Mouse (Mus musculus) lung, adult 2 months (tissue): ENCODE data around the gene Ccdc137. TPM values are rescaled to one million over a fixed set of nuclear protein-coding genes. Genes with fewer than 3 reads are reported as not detected.

Experiments
- DNase-seq: peaks from one replicate; pipeline ENCODE4 v3.0.0; 2022
- H3K4me1 ChIP-seq: fragments of 200-500 bp; 2 replicates; pipeline ENCODE4 v1.6.1; 2011; ENCODE audit warnings: low read length; ENCODE audit not compliant: control insufficient read depth, insufficient read depth
- H3K4me3 ChIP-seq: fragments of 200-500 bp; replicated peaks from 2 replicates; pipeline ENCODE3; 2011; ENCODE audit warnings: low read depth, mild to moderate bottlenecking, control low read depth, low read length; ENCODE audit errors: extremely low read depth
- CTCF ChIP-seq: fragments of 200-500 bp; IDR thresholded peaks from 2 replicates; pipeline ENCODE4 v1.5.1; 2011; ENCODE audit warnings: mild to moderate bottlenecking, low read length, control low read depth; ENCODE audit not compliant: insufficient read depth
- POLR2A ChIP-seq: fragments of 200-500 bp; IDR thresholded peaks from 2 replicates; pipeline ENCODE4 v1.6.1; 2011; ENCODE audit warnings: low read depth, mild to moderate bottlenecking, control low read depth, low read length, borderline replicate concordance; ENCODE audit errors: extremely low read depth
- WGBS: fragments of 180-500 bp; shearing (Covaris S2); methylation state at CpG from one replicate; pipeline ENCODE4 v1.1.7; 2018; 5-methylcytosine and 5-hydroxymethylcytosine counted together
- polyA plus RNA-seq: library from polyadenylated mRNA; depleted of rRNA; stranded (reverse); fragments of >200 nt; gene quantifications from 2 replicates; pipeline ENCODE4 v1.2.3, GENCODE M21; 2012

Ccdc137 gene
- polyA plus RNA-seq, 1 experiment = 14.5 TPM

DNA sequence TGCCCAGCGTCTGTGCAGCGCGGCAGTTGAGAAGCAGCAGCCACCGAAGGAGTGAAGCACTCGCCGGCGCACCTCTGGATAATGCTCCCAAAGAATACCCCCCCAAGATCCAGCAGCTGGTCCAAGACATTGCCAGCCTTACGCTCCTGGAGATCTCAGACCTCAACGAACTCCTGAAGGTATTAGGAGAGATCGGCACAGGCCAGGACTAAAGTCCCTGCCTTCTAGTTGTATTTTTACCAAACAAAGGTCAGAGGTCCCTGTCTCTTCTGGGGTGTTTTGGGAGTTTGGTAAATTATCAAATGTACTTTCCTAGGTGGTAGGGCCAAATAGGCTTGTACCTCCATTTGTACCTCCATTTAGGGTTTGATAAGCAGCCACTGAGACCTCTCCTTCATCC is 27.3 kb downstream of the Ccdc137 start:
- no peak for DNase-seq
- TF ChIP-seq POLR2A = no peak
- TF ChIP-seq CTCF = no peak
- WGBS = 7% methylated on average over 10 of the region's 10 CpGs
- peak overlapping the region; percentile 68 for H3K4me3 ChIP-seq
- peaks cover 10% of the 10 kb centered on the region for H3K4me1 ChIP-seq

DNA sequence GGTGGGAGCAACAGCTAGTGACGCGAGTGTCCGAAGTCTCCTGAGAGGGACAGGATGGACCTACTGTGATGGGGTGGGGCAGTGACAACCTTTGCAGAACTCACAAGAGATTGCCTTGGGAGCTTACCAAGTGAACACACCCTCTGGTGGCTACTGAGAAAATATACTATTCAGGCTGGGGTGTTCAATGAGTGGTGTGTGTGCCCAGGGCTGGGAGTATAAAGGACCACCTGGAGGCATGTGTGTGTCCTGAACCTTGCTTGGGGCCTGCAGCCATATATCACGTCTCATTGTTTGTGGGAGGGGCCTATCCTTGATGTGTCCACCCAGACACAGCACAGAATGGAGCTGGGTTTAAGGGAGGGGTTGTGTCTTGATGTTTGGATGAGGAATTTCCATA is 30.6 kb downstream of the Ccdc137 start:
- no peak for TF ChIP-seq POLR2A
- H3K4me3 ChIP-seq = no peak overlapping the region
- 71% methylated on average over 4 of the region's 4 CpGs for WGBS
- H3K4me1 ChIP-seq = peaks cover 21% of the 10 kb centered on the region
- no peak for DNase-seq

DNA sequence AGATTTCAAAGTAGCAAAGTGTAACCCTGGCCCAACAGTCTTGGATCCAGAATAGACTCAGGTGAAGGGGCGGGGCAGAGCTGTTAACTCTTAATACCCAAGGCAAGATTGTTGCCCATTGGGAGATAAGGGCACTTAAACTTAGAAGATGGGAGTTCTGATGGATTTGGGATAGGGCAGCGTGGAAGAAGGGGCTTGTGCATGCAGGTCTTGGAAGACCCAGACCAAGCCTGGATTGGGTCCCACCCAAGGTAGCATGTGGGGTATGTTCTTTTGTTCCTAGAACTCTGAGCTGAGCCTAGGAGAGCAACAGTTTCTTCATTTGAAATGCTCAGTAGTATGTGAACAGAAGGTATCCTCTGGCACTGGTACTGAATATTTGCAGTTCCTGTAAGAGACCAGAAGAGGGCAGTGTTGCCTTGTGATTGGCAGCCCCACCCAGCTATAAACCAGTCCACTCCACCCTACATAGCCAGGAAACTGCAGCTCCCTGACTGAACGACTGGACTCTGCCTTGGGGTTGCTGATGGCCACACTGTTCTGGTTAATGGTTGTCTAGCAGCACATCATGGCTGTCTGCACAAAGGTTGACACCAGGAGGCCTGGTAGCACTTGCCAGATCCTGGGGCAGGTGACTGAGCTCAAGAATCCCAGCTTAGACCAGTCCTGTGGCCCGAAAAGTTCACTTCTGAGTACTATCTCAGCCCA is 31.3 kb downstream of the Ccdc137 start:
- no peak overlapping the region for H3K4me3 ChIP-seq
- DNase-seq = peak; percentile 59
- H3K4me1 ChIP-seq = peaks cover 21% of the 10 kb centered on the region
- TF ChIP-seq POLR2A (no peak; the same call in 1 of the 2 replicates), CTCF (peak; percentile 80)
- WGBS = 59% methylated on average over 4 of the region's 4 CpGs

DNA sequence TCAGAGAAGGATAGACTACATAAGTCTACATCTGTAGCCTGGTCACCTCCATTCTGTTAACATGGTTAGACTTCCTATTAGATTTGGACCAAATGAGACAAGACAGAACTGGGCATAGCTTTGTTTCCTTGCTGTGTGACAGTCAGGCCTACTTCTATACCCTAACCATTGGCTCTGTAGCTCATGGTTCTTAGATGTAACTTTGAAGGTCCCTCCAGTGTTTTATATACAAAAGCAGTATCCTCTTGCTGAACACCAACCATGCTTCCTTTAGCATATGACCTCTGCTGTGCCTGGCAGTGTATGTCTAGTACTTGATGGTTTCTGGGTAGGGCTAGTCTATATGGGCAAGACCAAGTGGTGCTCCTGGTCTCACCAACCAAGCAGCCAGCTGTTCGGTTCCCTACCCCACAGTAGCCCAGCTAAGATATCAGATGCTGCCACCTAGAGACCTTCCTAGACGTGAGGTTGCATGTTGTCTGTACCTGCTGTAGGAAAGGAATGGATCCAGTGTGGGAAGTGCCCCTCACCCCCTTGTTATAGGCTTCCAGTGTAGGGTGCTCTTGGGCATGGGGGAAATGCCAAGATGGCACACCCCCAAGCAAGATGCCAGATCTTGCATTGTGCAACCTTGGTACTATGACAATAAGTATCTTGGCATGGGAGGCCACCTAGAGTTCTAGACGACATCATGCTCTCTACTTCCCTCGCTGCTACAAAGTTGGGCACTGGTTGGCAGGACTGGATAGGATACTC is 32.6 kb downstream of the Ccdc137 start:
- peaks cover 16% of the 10 kb centered on the region for H3K4me1 ChIP-seq
- 29% methylated on average over 4 of the region's 4 CpGs for WGBS
- no peak for TF ChIP-seq CTCF
- TF ChIP-seq POLR2A = no peak
- DNase-seq = peak; percentile 42
- H3K4me3 ChIP-seq = no peak overlapping the region

DNA sequence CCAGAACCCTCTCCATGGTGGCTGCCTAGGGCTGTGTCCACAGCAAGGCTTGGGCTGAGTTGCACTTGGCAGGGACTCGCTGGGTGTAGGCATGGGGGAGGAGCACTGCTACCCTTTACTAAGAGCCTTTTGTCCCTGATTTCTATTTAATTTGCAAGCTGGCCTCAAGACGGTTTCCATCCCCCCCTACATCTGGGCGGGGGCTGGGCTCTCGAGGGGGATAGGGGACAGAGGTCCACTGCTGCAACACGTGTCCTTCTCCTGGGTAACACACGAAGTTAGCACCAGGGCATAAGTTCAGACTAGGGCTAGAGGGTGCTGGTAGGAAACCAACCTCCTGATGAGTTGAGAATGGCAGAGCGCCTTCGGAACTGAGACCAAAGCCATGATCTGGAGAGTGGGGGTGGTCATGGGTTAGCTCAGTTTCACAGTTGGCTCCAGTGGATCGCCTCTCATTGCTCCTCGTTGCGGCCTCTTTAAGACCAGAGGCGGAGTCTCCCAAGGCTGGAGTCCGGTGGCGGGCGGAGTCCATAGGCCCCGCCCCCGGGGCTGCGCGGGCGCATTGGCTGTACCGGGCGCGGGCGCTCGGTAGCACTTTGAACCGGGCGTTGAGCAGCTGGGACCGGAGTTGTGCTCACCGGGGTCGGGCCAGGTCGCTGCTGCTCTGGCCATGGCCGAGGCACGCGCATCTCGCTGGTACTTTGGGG is 33.6 kb downstream of the Ccdc137 start, which contains the start of gene Slc25a10:
Slc25a10 (plus strand) TSS at position 524 of the 707 bp plus-strand sequence.
- H3K4me3 ChIP-seq = peak within 1 kb of the TSS; percentile 98
- peak; percentile 85 for DNase-seq
- under 1% methylated on average over 35 of the region's 35 CpGs for WGBS
- no peak for TF ChIP-seq CTCF
- TF ChIP-seq POLR2A = peak; percentile 37; the same call in 1 of the 2 replicates
- H3K4me1 ChIP-seq = peaks cover 14% of the 10 kb centered on the region

DNA sequence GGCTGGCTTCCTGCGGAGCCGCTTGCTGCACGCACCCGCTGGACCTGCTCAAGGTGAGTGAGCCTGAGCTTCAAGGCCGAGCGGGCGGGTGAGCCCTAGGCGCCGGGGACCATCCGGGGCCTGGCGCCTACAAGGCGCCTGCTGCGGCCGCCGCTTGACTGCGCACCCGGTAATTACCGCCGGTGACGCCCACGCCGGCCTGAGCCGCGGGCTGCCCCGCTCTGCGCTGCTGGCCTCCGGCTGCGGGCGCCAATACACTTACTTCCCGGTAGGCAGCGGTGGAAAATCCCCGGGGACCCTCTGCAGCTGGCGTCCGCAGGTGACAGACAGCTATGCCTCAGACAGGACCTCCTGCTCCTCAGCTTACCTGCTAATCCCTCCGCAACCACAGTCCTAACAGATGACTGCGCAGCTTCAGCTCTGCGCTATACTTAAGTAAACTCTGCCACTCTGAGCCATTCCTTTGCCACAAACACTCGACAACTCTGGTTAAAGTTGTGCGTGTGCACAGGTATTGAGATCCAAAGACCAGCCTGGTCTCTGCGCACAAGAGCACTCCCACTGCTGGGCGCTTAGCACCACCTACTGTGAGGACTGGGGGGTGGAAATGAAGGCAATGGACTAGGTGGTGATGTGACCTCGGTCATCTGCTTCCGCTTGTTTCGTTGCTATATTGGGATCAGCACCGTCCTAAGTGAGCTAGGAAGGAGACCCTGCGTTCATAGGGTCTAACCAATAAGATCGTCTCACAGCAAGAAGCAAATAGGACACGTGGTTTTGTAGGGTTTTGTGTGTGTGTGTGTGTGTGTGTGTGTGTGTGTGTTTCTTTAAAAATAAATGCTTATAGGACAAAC is 34.3 kb downstream of the Ccdc137 start:
- DNase-seq = peak; percentile 52
- WGBS = under 1% methylated on average over 48 of the region's 48 CpGs

DNA sequence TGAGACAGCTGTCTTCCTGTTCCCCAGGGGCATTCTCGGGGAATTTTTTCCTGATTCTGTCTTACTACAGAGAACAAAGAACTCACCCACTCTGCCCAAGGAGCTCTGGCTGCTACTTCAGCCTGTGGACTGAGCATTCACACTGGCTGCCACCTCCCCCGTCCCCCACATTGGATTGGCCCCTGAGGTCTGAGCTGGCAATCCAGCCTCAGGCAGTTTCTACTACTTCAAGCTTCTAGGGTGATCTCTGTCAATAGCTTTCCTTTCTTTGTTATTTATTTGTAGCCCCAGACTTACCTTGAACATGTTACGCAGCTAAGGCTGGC is 34.9 kb downstream of the Ccdc137 start:
- H3K4me1 ChIP-seq = peaks cover 14% of the 10 kb centered on the region
- no peak for TF ChIP-seq CTCF
- TF ChIP-seq POLR2A = no peak
- peak overlapping the region; percentile 21 for H3K4me3 ChIP-seq
- 21% methylated on average over 3 of the region's 3 CpGs for WGBS
- no peak for DNase-seq

More for the DNA sequence above, 34.3 kb downstream of the Ccdc137 start:
- Histone ChIP-seq H3K4me3 (peak overlapping the region; percentile 98), H3K4me1 (peaks cover 14% of the 10 kb centered on the region)
- TF ChIP-seq POLR2A (peak; percentile 48; the same call in 1 of the 2 replicates), CTCF (peak; percentile 29; the same call in 1 of the 2 replicates)

DNA sequence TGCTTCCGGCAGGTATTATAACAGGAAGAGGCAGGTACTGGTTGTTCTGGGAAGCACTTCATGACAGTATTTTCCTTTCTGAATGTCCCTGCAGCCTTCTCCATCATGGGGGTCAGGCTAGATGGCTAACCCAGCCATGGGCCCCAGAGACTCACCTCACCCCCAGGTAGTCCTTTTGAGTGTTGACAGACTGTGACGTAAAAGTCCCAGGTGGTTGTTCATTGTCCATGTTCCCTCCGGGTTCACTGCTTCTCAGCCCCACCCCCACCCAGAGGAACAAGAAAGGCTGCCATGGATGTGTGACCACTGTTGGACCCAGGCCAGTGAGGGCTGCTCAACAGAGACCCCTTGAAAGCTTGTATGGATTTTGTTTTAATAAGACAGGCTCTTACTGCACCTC is 35.4 kb downstream of the Ccdc137 start:
- Histone ChIP-seq H3K4me1 (peaks cover 14% of the 10 kb centered on the region), H3K4me3 (no peak overlapping the region)
- TF ChIP-seq CTCF (no peak), POLR2A (no peak)
- DNase-seq = no peak
- 47% methylated on average over 3 of the region's 3 CpGs for WGBS

DNA sequence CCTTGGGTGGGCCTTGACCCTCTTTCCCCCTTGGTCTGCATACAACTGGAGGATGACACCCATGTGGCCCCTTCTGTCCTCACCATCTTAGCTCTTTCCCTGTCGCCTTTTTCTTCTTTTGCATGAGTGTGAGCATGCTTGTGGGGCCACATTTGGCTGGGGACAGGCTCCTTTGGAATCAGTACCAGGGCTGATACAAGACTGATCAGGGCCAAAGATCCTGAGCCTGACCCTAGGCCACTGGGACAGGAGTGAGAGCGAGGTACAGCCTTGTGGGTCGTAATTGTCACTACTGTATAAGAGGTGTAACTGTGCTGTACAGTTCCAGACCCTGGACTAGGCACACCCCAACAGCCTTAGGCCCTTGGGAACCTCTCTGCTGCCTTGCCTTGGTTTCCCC is 36.0 kb downstream of the Ccdc137 start:
- TF ChIP-seq POLR2A (no peak), CTCF (no peak)
- 85% methylated on average over 3 of the region's 3 CpGs for WGBS
- no peak for DNase-seq
- Histone ChIP-seq H3K4me1 (peaks cover 14% of the 10 kb centered on the region), H3K4me3 (no peak overlapping the region)
